Mouse (Mus musculus): ENCODE measurements around the gene Slc25a3.

DNA sequence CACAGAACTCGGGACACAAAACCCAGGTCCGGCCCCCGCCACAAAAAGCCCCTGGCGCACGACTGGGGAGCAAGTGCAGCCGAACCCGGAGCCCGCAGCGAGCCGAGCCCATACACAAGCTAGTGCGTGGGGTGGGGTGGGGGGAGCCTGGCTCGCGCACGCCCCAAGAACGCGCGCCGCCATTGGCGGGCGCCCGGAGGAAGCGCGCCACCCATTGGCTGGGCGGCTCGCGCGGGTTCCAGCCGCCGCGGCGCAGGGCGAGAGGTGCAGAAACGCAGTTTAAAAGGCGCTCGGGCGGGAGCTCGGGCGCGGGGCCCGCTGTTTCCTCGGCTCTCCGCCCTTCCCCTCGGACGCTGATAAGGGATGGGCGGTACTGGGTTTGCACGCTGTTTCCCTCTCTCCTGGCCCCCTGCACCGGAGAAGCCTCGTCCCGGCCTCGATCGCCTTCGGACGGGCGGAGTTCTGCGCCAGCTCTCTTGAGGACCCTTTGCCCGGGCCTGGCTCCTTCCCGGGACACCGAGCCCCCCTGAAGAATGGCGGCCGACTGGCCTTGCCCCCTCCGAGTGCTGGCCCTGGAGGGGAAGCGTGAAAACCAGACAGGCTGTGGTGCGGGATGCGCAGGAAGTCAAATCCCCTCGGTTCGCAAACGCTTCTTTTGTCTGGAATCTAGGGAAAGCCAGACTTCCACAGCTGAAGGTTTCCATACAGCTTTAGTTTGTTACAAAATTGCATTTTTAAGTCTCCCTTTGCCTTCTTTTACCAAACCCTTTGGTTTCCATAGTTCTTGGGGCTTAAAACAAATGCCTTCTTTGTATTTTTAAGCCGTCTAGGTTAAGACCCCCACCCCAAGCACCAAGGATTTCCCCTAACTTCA is 47.8 kb upstream of the Slc25a3 start:
- no peak for TF ChIP-seq POLR2A (IDR thresholded peaks at IDR 0.05; ENCODE audit: borderline replicate concordance, low read depth, low read length)
- no peak for TF ChIP-seq CTCF (IDR thresholded peaks at IDR 0.05; ENCODE audit: low read depth, low read length)
